Mouse (Mus musculus): Measurements from ENCODE around the gene Kcnh2. TPM values are rescaled to one million over a fixed set of nuclear protein-coding genes. Genes with fewer than 3 reads are reported as not detected.

The Kcnh2 gene
- polyA plus RNA-seq, 1 experiment from 2014 or later: 13.1 TPM

DNA sequence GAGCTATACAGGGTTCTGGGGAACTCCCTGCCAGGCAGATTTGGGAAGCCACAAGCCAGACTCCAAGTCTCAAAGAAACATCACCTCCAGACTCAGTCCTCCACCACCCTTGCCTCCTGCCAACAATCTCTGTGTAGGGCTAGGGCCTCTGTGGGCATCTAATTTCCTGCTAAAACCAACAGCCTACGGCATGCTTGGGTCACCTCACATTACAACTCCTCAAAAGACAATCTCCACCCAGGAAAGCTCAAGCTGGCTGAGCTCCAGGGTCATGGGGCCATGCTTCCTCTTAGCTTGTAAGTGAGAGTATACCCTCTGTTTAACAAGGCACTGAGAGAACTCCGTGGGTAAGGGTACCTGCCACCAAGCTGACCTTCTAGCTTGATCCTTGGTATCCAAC is 13.6 kb downstream of the Kcnh2 start:
- no peak overlapping the region for H3K27ac ChIP-seq (replicated peaks; ENCODE audit: low read depth, low read length)

DNA sequence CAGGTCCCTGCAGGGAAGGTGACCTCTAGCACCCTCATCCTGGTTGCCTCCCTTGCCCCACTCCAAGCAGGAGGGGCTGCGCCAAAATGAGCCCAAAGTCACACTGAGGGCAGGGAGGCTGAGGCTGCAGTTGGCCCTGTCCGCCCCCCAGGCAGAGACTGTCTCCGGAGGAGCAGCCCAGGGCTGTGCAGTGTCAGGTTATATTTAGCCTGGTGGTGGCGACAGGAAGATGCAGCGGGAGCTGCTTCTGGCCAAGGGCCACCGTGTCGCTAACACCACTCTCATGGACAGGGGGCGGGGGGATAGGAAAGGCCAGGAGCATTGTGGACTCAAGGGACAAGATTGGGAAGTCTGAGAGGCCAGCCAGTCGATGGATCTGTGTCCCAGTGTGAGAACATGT is 14.0 kb downstream of the Kcnh2 start:
- Histone ChIP-seq H3K4me2 (ENCODE audit: low read length) (no peak overlapping the region), H3K9ac (replicated peaks; ENCODE audit: low read length) (no peak overlapping the region), H3K27ac (replicated peaks; ENCODE audit: low read depth, low read length) (no peak overlapping the region), H3K9me3 (ENCODE audit: control insufficient read depth, low read length) (no peaks in the 10 kb centered on the region), H3K27me3 (ENCODE audit: control insufficient read depth, insufficient read depth, low read length) (no peaks in the 10 kb centered on the region), H3K4me1 (ENCODE audit: control insufficient read depth, insufficient read depth, low read length) (peaks cover 17% of the 10 kb centered on the region), H3K36me3 (ENCODE audit: control insufficient read depth, insufficient read depth, low read length) (peaks cover 22% of the 10 kb centered on the region), H3K4me3 (replicated peaks; ENCODE audit: low read depth, low read length) (no peak overlapping the region)
- no peak for ATAC-seq (ENCODE audit: low FRiP score, low TSS enrichment)
- 35% methylated on average over 9 of the region's 9 CpGs for WGBS
- no peak for DNase-seq

More for the DNA sequence above, 13.6 kb downstream of the Kcnh2 start:
- Histone ChIP-seq H3K27me3 (ENCODE audit: control insufficient read depth, insufficient read depth, low read length) (no peaks in the 10 kb centered on the region), H3K9ac (replicated peaks; ENCODE audit: low read length) (no peak overlapping the region), H3K4me3 (replicated peaks; ENCODE audit: low read depth, low read length) (no peak overlapping the region), H3K9me3 (ENCODE audit: control insufficient read depth, low read length) (no peaks in the 10 kb centered on the region), H3K36me3 (ENCODE audit: control insufficient read depth, insufficient read depth, low read length) (peaks cover 18% of the 10 kb centered on the region), H3K4me1 (ENCODE audit: control insufficient read depth, insufficient read depth, low read length) (peaks cover 20% of the 10 kb centered on the region), H3K4me2 (ENCODE audit: low read length) (no peak overlapping the region)
- DNase-seq (no peak), ATAC-seq (ENCODE audit: low FRiP score, low TSS enrichment) (no peak)
- WGBS: 76% methylated on average over 2 of the region's 2 CpGs

DNA sequence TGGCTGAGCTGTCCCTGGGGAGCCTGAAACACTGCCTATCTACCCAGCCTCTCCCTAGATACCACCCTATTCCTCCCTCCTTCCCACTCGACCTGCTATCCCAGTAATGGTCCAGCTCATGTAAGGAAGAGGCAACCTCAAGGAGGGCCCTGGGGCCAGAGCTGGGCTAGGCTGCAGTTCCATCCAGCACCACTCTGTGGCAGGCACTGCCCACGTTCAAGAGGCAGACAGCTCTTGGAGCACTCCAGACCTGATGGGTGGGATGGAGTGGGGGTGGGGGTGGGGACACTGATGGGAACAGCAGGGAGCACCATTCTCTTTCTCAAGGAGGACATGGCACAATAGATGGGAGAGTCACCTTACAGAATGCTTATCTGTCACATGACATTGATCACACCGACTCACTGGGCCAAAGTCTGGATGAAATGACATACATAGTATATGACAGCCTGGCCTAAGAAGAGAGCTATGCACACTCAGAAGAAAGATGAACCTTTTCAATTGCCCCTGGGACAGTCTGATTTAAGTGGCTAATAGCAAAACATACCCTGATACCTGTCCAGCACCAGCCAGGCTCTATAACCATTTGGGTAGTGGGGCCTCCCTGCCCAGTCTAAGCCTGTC is 15.4 kb downstream of the Kcnh2 start:
- Histone ChIP-seq H3K9me3 (ENCODE audit: control insufficient read depth, low read length) (no peaks in the 10 kb centered on the region), H3K4me2 (ENCODE audit: low read length) (no peak overlapping the region), H3K27ac (replicated peaks; ENCODE audit: low read depth, low read length) (no peak overlapping the region; the same call in 1 of the 2 replicates), H3K27me3 (ENCODE audit: control insufficient read depth, insufficient read depth, low read length) (no peaks in the 10 kb centered on the region), H3K4me1 (ENCODE audit: control insufficient read depth, insufficient read depth, low read length) (peaks cover 10% of the 10 kb centered on the region), H3K4me3 (replicated peaks; ENCODE audit: low read depth, low read length) (no peak overlapping the region), H3K36me3 (ENCODE audit: control insufficient read depth, insufficient read depth, low read length) (peaks cover 35% of the 10 kb centered on the region), H3K9ac (replicated peaks; ENCODE audit: low read length) (no peak overlapping the region; the same call in 1 of the 2 replicates)
- 9% methylated on average over 3 of the region's 3 CpGs for whole genome bisulfite sequencing
- peak; percentile 79 for DNase-seq
- peak; percentile 81 for ATAC-seq (ENCODE audit: low FRiP score, low TSS enrichment)

DNA sequence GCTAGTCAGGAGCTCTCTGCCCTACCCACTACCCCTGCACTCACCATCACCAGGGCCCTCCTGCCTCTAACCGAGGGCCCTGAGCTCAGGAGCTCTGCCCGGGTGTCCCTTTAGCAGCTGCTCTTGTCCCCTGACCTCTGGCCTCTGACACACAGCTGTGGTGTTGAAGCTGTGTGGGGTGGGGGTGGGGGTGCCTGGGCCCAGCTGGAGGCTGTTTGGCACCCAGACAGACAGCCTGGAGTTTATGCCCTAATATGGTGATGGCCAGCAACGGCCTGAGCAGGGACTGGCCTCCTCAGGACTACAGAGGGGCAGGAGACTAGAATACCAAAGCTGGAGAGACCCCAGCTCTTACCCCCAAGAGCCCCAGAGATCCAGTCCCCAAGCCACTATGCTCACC is 16.7 kb downstream of the Kcnh2 start:
- no peak overlapping the region for H3K9ac ChIP-seq (replicated peaks; ENCODE audit: low read length)
- 50% methylated on average over 3 of the region's 3 CpGs for WGBS
- H3K4me1 ChIP-seq (ENCODE audit: control insufficient read depth, insufficient read depth, low read length): peaks cover 13% of the 10 kb centered on the region
- H3K27ac ChIP-seq (replicated peaks; ENCODE audit: low read depth, low read length): no peak overlapping the region
- no peaks in the 10 kb centered on the region for H3K27me3 ChIP-seq (ENCODE audit: control insufficient read depth, insufficient read depth, low read length)
- no peaks in the 10 kb centered on the region for H3K9me3 ChIP-seq (ENCODE audit: control insufficient read depth, low read length)
- ATAC-seq (ENCODE audit: low FRiP score, low TSS enrichment) (no peak), DNase-seq (no peak)
- H3K4me2 ChIP-seq (ENCODE audit: low read length): no peak overlapping the region
- H3K36me3 ChIP-seq (ENCODE audit: control insufficient read depth, insufficient read depth, low read length): peaks cover 34% of the 10 kb centered on the region
- no peak overlapping the region for H3K4me3 ChIP-seq (replicated peaks; ENCODE audit: low read depth, low read length)

DNA sequence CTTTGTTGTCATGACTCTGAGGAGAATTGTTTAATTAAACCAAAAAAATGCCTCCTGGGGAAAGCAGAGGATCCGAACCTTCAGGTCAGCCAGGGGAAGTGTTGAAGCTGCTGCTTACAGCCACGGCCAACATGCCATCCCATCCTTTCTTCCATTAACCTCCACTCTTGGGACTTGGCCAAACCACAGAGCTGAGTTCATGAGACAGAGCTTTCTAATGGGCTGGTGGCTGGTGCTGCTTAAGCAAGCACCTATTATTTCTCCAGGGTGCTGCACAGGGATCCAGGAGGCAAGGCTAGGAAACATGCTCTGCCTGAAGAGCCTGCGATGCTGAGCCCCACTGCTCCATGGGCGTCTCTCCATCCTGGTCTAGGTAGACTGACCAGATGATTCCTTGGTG is 19.0 kb downstream of the Kcnh2 start:
- no peaks in the 10 kb centered on the region for H3K27me3 ChIP-seq (ENCODE audit: control insufficient read depth, insufficient read depth, low read length)
- DNase-seq (no peak), ATAC-seq (ENCODE audit: low FRiP score, low TSS enrichment) (no peak)
- no peaks in the 10 kb centered on the region for H3K9me3 ChIP-seq (ENCODE audit: control insufficient read depth, low read length)
- no peak overlapping the region; the same call in 1 of the 2 replicates for H3K9ac ChIP-seq (replicated peaks; ENCODE audit: low read length)
- WGBS: 82% methylated on average over 4 of the region's 4 CpGs
- H3K27ac ChIP-seq (replicated peaks; ENCODE audit: low read depth, low read length): no peak overlapping the region
- peaks cover 28% of the 10 kb centered on the region for H3K4me1 ChIP-seq (ENCODE audit: control insufficient read depth, insufficient read depth, low read length)
- H3K36me3 ChIP-seq (ENCODE audit: control insufficient read depth, insufficient read depth, low read length): peaks cover 28% of the 10 kb centered on the region
- no peak overlapping the region for H3K4me3 ChIP-seq (replicated peaks; ENCODE audit: low read depth, low read length)
- no peak overlapping the region for H3K4me2 ChIP-seq (ENCODE audit: low read length)

DNA sequence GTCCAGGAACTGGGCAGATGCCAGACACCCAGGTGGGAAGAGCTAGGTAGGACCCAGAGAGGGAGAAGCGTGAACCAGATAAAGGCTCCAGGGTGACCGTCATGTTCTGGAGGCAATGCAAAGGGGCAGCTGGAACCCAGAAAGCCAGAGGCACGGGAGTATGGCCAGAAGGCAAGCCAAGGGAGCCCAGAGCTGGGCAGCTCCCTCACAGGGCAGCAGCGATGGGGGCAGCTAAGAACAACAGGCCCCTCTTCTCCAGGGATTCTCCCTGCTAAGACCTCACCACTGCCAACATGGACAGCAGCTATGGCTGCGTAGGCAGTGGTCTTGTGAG is 21.5 kb downstream of the Kcnh2 start:
- Histone ChIP-seq H3K4me2 (ENCODE audit: low read length) (peak overlapping the region; percentile 52), H3K27ac (replicated peaks; ENCODE audit: low read depth, low read length) (peak overlapping the region; percentile 75)
- DNase-seq: no peak

DNA sequence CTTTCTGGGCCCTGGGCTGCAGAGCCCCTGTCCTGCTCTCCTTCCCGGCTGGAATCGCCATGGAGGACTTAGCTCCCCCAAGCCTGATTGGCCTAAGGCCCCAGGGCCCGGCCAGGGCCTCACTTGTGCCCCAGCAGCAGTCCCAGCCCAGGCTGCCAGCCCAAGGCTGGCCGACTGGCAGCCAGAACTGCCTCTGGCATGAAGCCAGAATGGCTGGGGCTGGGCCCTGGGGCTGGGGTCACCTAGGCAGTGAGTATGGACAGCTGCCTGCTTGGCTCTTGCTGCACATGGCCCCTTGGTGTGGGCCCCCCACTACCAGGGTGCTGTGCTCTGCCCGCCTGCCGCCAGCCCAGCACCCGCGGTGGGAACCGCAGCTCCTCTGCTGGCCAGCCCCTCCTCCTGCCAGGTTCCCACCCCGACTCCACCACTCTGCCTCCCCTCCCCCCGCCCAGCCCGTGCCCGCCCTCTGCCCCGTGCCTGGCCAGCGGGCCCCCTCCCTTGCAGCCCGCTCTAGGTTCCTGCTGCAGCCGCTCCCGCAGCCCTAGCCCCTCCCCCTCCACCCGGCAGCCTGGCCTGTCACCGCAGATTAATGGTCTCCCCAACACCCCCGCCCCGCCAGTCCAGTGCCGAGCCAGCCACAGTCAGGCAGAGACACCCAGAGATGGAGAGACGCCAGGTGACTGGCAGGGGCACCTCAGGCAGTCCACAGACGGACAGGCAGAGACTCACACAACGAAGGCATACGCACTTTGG is 22.0 kb downstream of the Kcnh2 start:
- WGBS: 5% methylated on average over 26 of the region's 27 CpGs
- Histone ChIP-seq H3K4me3 (replicated peaks; ENCODE audit: low read depth, low read length) (0 out of 2 replicates have a peak overlapping the region, but pooled peaks have one; percentile 2), H3K4me1 (ENCODE audit: control insufficient read depth, insufficient read depth, low read length) (peaks cover 22% of the 10 kb centered on the region), H3K27me3 (ENCODE audit: control insufficient read depth, insufficient read depth, low read length) (no peaks in the 10 kb centered on the region), H3K9me3 (ENCODE audit: control insufficient read depth, low read length) (no peaks in the 10 kb centered on the region), H3K4me2 (ENCODE audit: low read length) (peak overlapping the region; percentile 52), H3K9ac (replicated peaks; ENCODE audit: low read length) (peak overlapping the region; percentile 44), H3K27ac (replicated peaks; ENCODE audit: low read depth, low read length) (peak overlapping the region; percentile 75), H3K36me3 (ENCODE audit: control insufficient read depth, insufficient read depth, low read length) (peaks cover 48% of the 10 kb centered on the region)
- peak; percentile 73 for DNase-seq
- ATAC-seq (ENCODE audit: low FRiP score, low TSS enrichment): peak; percentile 80

More for the DNA sequence above, 21.5 kb downstream of the Kcnh2 start:
- Histone ChIP-seq H3K36me3 (ENCODE audit: control insufficient read depth, insufficient read depth, low read length) (peaks cover 43% of the 10 kb centered on the region), H3K4me1 (ENCODE audit: control insufficient read depth, insufficient read depth, low read length) (peaks cover 22% of the 10 kb centered on the region), H3K27me3 (ENCODE audit: control insufficient read depth, insufficient read depth, low read length) (no peaks in the 10 kb centered on the region), H3K4me3 (replicated peaks; ENCODE audit: low read depth, low read length) (no peak overlapping the region), H3K9me3 (ENCODE audit: control insufficient read depth, low read length) (no peaks in the 10 kb centered on the region), H3K9ac (replicated peaks; ENCODE audit: low read length) (peak overlapping the region; percentile 44)
- ATAC-seq (ENCODE audit: low FRiP score, low TSS enrichment): 0 out of 2 replicates have a peak, but pooled peaks have one; percentile 18
- WGBS: 38% methylated on average over 5 of the region's 5 CpGs

DNA sequence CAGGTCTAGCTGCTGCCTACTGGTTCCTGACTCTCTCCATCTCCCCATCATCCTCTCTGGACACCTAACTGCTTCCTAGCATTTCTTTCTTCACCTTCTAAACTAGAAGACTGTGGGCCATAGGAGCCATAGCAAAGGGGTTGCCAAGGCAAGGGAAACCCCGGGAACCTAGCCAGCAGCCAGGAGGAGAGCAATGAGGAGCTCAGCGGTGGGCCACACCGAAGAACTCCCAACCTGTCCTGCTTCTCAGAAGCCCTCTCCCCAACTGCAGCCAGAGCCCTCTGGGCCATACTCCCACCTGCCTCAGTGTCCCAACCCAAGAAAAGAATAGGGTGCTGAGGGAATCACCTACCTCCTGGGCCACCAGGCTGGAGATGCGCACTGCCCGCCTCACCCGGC is 22.6 kb downstream of the Kcnh2 start:
- Histone ChIP-seq H3K9me3 (ENCODE audit: control insufficient read depth, low read length) (no peaks in the 10 kb centered on the region), H3K27me3 (ENCODE audit: control insufficient read depth, insufficient read depth, low read length) (no peaks in the 10 kb centered on the region), H3K27ac (replicated peaks; ENCODE audit: low read depth, low read length) (peak overlapping the region; percentile 75), H3K36me3 (ENCODE audit: control insufficient read depth, insufficient read depth, low read length) (peaks cover 54% of the 10 kb centered on the region), H3K4me1 (ENCODE audit: control insufficient read depth, insufficient read depth, low read length) (peaks cover 22% of the 10 kb centered on the region), H3K4me3 (replicated peaks; ENCODE audit: low read depth, low read length) (no peak overlapping the region), H3K4me2 (ENCODE audit: low read length) (peak overlapping the region; percentile 52), H3K9ac (replicated peaks; ENCODE audit: low read length) (peak overlapping the region; percentile 44)
- DNase-seq (no peak), ATAC-seq (ENCODE audit: low FRiP score, low TSS enrichment) (no peak)
- 66% methylated on average over 6 of the region's 6 CpGs for WGBS

All from midbrain, embryonic 14.5 days (tissue).